Mouse (Mus musculus): ENCODE measurements around the gene Entpd4b. TPM values are rescaled to one million over a fixed set of nuclear protein-coding genes. Genes with fewer than 3 reads are reported as not detected.
"Not testable (repeated sequence)": the region's sequence is repeated elsewhere in the genome, so short reads cannot be mapped to it uniquely, and the experiment has no call there.

The Entpd4b gene
- polyA plus RNA-seq, 1 experiment from 2014 or later, result 15.5 TPM

DNA sequence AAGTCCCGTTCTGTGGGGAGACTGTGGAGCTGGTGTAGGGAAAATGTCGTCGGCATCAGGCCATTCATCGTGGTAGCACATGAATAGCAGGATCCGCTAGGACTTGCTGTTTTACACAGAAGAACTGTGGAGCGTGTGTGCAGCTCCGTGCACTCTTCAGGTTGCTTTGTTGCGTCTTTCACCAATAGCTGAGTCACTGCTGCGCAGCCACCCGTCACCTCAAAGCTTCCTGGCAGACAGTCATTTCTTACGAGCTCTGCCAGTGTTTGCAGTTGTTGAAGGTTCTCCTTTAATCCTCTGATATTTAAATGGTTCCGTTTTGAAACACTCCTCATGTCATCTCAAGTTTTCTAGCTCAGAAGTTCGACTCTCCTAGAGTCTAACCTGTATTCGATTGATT is 2.3 kb downstream of the Entpd4b start:
- not testable (repeated sequence) for H3K27me3 ChIP-seq (replicated peaks); H3K9ac ChIP-seq; H3K4me3 ChIP-seq (replicated peaks); H3K4me1 ChIP-seq (replicated peaks); ATAC-seq; H3K4me2 ChIP-seq (replicated peaks); H3K27ac ChIP-seq; H3K9me3 ChIP-seq; H3K36me3 ChIP-seq
- no CpG with 5 or more reads among the region's 14 CpGs for WGBS

Other genes starting within 250 kb of the Entpd4b start
- gene Gm16867, start 52.1 kb upstream of the Entpd4b start, polyA plus RNA-seq (2015; fragmentation: Nextera tagmentation; extraction: Ambion mirVana), result not detected in 2 replicates
- gene Gm27179, start 42.9 kb upstream of the Entpd4b start, polyA plus RNA-seq (2015; fragmentation: Nextera tagmentation; extraction: Ambion mirVana), result not detected in 2 replicates